Mouse (Mus musculus): ENCODE results near the gene D2hgdh.
"Not testable (repeated sequence)": the region's sequence is repeated elsewhere in the genome, so short reads cannot be mapped to it uniquely, and the experiment has no call there.

D2hgdh gene

GRCm38 (mm10) chr1:93823796-93824495 is 763 bp upstream of the D2hgdh start:
- in situ Hi-C loops (cut with MboI; ENCODE audit: unreplicated experiment in 2 of 2): loop anchor here (10.0 to 25.0 kb wide), 3 partner anchors 251 to 887 kb away; partner anchors contain the start of genes Hdlbp (in 2 of the 2) and Capn10 (in 1 of the 2)

DNA sequence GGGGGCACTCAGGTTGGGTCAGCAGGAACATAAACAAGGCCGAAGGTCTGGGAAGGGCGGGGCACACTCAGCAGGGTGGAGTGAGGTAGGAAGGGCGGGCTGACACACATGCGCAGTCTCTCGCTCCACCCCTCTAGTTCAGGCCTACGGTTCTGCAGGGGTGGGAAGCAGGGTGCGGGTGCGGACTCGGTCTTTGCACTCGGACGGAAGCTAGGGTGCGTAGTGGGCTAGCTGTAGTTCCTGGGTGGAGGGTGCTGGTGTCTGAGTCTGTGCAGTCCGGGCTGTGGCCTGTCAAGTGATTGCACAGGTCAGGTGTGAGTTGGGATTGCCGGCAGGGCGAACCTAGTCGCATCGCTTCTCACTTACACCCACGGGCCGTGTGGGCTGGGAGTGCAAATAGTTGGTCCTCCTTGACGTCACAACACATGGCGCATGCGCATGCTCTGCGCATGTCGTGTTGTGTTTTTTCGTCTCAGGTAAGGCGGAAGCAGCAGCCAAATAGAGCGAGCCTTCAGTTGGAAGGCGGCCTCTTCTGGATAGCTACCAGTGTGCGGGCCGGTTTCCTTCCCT is 481 bp downstream of the D2hgdh start:
- in situ Hi-C loops (cut with MboI; ENCODE audit: unreplicated experiment in 2 of 2): loop anchor here in 1 of 2 experiments (10.0 kb wide), 1 partner anchor 250 kb away; no protein-coding TSS in a partner anchor

DNA sequence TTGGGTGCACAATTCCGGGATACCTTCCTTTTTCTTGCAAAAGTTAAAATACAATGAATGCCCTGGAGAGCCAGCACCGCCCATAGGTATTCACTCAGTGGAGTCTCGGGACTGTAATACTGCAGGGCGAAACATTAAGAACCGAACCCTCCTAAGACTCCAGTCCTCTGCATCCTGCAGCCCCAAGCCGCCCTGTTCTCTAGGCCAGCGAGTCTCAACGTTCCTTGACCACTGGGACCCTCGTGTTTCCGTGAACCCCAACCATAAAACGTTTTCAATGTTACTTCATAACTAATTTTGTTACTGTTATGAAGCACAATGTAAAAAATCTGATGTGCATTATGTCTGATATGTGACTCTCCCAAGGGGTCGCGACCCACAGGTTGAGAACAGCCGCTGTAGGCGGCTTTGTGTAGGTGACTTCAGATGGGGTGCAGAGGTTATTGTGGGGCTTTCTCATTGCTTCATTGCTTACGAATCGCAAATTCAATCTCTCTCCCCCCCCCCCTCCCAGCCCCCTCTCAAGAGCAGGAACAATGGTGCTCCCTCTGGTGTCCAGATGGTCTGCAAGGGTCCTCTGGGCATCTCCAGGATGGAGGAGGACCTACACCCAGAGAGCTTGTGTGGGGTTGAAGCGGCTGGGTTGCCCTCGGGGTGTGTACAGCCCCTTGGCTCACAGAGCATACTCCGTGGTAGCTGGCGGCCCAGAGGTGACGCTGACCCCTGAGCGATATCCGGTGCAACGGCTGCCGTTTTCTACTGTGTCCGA is 1.2 kb downstream of the D2hgdh start:
- in situ Hi-C loops (cut with MboI; ENCODE audit: unreplicated experiment in 2 of 2): loop anchor here in 1 of 2 experiments (10.0 kb wide), 1 partner anchor 249 kb away; no protein-coding TSS in a partner anchor

DNA sequence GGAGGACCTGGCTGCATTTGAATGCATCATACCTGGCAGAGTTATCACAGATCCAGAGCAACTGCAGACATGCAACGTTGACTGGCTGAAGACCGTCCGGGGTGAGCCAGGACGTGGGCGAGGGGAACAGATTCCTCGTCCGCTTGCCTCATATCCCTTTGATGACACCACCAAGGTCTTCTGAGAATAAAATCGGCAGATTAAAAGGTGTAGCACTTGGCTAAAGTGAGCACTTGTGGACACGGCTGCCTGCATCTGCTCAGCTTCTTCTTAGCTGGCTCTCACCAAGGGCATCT is 1.8 kb downstream of the D2hgdh start:
- in situ Hi-C loops (cut with MboI; ENCODE audit: unreplicated experiment in 2 of 2): loop anchor here in 1 of 2 experiments (10.0 kb wide), 1 partner anchor 248 kb away; no protein-coding TSS in a partner anchor

- in situ Hi-C loops (cut with MboI; ENCODE audit: unreplicated experiment in 2 of 2): loop anchor here in 1 of 2 experiments (10.0 kb wide), 1 partner anchor 242 kb away; no protein-coding TSS in a partner anchor
Observed at GRCm38 (mm10) chr1:93832754-93833360, 8.1 kb downstream of the D2hgdh start.

- in situ Hi-C loops (cut with MboI; ENCODE audit: unreplicated experiment in 2 of 2): loop anchor here in 1 of 2 experiments (10.0 kb wide), 1 partner anchor 240 kb away; no protein-coding TSS in a partner anchor
Observed at GRCm38 (mm10) chr1:93834671-93835150, 10.0 kb downstream of the D2hgdh start.

DNA sequence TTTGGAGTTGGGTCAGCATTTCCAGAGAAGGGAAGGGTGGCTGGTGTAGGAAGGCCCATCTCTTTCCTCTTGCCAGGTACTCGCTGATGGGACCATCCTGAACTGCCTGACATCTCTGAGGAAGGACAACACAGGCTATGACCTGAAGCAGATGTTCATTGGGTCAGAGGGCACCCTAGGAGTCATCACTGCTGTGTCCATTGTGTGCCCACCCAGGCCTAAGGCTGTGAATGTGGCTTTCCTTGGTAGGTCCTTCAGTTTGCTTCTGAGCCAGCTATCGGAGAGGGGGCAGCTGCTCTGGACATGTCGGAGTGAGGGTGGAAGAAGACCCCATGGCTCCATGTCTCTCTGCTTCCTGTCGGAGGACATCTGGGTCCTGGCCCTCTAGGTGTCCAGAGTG is 10.5 kb downstream of the D2hgdh start:
- in situ Hi-C loops (cut with MboI; ENCODE audit: unreplicated experiment in 2 of 2): loop anchor here in 1 of 2 experiments (10.0 kb wide), 1 partner anchor 240 kb away; no protein-coding TSS in a partner anchor

- in situ Hi-C loops (cut with MboI; ENCODE audit: unreplicated experiment in 2 of 2): loop anchor here in 1 of 2 experiments (10.0 kb wide), 1 partner anchor 239 kb away; no protein-coding TSS in a partner anchor
Observed at GRCm38 (mm10) chr1:93835876-93836531, 11.3 kb downstream of the D2hgdh start.

DNA sequence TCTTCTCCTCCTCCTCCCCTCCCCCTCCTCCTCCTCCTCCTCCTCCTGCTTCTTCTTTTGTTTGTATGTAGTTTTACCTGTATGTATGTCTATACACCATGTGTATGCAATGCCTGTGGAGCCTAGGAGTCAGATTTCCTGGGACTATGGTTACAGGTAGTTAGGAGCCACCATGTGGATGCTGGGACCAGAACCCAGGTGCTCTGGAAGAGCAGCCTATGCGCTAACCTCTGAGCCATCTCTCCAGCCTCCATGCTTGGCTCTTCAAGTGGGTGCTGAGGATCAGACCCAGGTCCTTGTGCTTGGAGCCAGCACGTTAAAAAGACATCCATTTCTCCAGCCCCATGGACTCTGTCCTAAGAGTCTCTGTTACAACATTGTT is 11.8 kb downstream of the D2hgdh start:
- in situ Hi-C loops (cut with MboI; ENCODE audit: unreplicated experiment in 2 of 2): loop anchor here in 1 of 2 experiments (10.0 kb wide), 1 partner anchor 238 kb away; no protein-coding TSS in a partner anchor

GRCm38 (mm10) chr1:93837335-93837734 is 12.6 kb downstream of the D2hgdh start:
- in situ Hi-C loops (cut with MboI; ENCODE audit: unreplicated experiment in 2 of 2): loop anchor here in 1 of 2 experiments (10.0 kb wide), 1 partner anchor 237 kb away; no protein-coding TSS in a partner anchor

DNA sequence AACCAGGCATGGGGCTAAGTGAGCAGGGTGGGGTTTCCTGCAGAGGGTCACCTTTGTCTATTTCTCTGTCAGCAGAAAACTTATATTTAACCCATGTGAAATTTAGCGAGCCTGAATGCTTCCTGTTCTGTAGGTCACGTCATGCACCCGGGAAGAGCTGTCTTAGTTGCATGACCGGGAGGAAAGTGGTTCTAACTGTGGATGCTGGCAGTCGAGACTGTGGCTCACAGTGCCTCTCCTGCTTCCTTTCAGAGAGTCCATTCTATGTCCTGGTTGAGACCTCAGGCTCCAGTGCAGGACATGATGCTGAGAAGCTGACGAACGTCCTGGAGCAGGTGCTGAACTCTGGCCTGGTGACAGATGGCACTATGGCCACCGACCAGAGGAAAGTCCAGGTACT is 13.9 kb downstream of the D2hgdh start:
- in situ Hi-C loops (cut with MboI; ENCODE audit: unreplicated experiment in 2 of 2): loop anchor here in 1 of 2 experiments (10.0 kb wide), 1 partner anchor 236 kb away; no protein-coding TSS in a partner anchor

DNA sequence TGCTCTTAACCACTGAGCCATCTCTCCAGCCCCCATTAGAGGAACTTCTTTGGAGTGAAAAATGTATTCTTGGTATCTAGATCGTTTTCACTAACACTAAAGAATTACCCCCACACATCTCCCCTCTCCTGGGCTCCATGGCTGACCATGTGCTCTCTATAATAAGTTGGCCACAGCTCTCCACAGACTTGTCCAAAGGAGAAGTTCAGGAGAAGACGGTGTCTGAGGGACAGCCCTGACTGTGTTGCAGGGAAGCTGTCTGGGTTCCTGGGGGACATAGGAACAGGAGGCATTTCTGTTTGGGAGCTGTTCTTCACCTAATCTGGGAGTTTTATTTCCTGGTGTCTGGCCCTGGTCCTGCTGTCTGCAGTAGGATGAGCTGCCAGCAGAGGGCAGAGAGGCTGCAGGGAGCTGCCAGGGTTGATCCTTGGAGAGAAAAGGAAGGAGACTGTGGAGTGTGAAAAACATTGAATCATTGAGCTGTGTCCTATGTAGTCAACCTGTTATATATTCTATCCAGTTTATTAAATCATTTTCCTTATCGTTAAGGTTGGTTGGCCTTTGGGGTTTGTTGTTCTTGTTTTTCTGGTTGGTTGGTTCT is 21.2 kb downstream of the D2hgdh start:
- in situ Hi-C loops (cut with MboI; ENCODE audit: unreplicated experiment in 2 of 2): not testable (repeated sequence)

- in situ Hi-C loops (cut with MboI; ENCODE audit: unreplicated experiment in 2 of 2): not testable (repeated sequence)
Observed at GRCm38 (mm10) chr1:93855790-93856189, 31.1 kb downstream of the D2hgdh start.

- in situ Hi-C loops (cut with MboI; ENCODE audit: unreplicated experiment in 2 of 2): no loop called here
Observed at GRCm38 (mm10) chr1:93857370-93857769, 32.7 kb downstream of the D2hgdh start.

DNA sequence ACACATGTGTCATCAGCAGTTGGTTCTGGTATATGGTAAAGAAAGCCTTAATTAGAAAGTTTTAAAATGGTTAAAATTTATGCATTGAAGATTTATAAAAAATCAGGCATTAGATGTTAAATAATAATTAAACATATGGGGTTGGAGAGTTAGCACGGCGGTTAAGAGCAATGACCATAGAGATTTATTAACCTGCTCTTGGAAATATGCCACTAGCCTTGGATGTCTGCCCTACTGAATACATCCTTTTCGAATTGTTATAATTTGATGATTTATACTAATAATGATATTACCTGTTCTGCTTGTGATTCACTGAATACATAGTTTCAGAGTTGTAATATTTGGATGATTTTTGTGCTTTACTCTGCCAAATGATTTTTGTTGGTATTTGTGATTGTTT is 33.3 kb downstream of the D2hgdh start:
- in situ Hi-C loops (cut with MboI; ENCODE audit: unreplicated experiment in 2 of 2): no loop called here

- in situ Hi-C loops (cut with MboI; ENCODE audit: unreplicated experiment in 2 of 2): no loop called here
Observed at GRCm38 (mm10) chr1:93859619-93860018, 34.9 kb downstream of the D2hgdh start.

DNA sequence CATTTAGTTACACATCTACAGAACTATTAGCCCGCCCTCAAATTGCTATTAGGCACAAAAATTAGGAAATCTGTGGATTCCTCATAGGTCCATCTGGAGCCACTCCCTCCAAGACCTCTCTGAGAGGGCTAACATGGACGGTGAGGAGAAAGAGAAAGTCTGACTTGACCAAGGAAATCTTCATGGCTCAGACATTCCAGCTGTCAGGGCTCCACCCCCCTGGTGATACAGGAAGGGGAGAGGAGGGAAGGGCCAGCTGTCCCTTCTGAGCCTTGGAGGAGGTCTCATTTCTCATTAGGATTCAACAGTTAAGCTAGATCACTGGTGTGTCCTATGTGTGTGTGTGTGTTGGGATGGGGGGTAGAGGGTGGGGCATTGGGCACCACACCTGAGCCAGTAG is 36.3 kb downstream of the D2hgdh start, which contains the start of gene Gal3st2:
Gal3st2 (plus strand) TSS at position 259 of the 400 bp plus-strand sequence.
- in situ Hi-C loops (cut with MboI; ENCODE audit: unreplicated experiment in 2 of 2): not testable (repeated sequence)

DNA sequence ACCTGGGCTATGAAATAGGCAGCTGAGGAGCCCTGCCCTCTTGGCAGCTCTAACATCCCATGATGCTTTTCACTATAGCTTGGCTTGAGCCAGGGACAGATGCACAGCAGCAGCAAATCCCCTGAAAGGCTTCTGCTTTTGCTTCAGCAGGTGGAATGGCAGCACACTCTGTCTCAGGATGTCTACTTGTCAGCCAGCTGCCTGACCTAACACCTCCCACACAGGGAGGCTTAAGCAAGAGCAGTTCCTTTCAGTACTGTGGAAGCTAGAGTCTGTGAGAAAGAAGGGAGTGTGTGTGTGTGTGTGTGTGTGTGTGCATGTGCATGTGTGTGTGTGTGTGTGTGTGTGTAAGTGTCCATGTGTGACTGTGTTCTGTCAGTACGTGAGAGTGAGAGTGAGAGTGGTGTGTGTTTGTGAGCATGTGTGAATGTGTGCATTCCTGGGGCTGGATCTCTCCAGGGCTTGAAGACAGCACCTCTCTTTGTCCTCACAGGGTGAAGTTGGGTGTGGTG is 46.9 kb downstream of the D2hgdh start:
- in situ Hi-C loops (cut with MboI; ENCODE audit: unreplicated experiment in 2 of 2): not testable (repeated sequence)

DNA sequence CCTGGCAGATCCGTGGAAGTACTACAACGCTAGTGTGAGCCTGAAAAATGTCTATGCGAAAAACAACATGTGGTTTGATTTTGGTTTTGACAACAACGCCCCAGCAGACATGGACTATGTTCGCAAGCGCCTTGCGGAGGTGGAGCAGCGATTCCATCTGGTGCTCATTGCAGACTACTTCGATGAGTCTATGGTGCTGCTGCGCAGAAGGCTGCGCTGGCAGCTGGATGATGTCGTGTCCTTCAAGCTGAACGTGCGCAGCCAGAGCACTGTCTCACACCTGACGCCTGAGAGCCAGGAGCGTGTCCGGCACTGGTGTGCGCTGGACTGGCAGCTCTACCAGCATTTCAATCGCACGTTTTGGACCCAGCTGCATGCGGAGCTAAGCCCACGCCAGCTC is 49.7 kb downstream of the D2hgdh start:
- in situ Hi-C loops (cut with MboI; ENCODE audit: unreplicated experiment in 2 of 2): not testable (repeated sequence)

Data from v-Abl transformed pro-B cells (cell line).